Mouse (Mus musculus): ENCODE data around the gene Gm36864.

Gm36864 gene

DNA sequence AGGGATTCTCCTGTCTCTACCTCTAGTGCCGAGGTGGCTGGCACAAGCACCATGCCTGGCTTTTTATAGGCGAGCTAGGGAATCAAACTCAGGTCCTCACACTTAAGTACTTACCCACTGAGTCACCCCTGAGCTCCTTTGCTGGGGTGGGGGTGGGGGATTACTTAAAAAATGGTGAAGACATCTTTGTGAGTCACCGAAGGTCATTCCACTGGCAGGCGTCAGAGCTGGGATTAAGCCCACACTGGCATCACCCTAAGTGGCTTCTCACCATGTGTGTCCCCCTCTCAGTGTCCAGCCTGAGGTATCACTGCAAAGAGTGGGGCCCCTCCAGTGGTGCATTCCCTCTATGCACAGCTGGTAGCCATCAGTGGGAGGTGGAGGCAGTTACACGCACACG is 24.4 kb downstream of the Gm36864 start:
- no peak for DNase-seq

- DNase-seq, result no peak
Measured at GRCm38 (mm10) chr7:44261147-44261546, 25.2 kb downstream of the Gm36864 start, which contains the start of gene Gm15517. Gene Gm15517, plus strand, starts transcription at chr7:44261447.

DNA sequence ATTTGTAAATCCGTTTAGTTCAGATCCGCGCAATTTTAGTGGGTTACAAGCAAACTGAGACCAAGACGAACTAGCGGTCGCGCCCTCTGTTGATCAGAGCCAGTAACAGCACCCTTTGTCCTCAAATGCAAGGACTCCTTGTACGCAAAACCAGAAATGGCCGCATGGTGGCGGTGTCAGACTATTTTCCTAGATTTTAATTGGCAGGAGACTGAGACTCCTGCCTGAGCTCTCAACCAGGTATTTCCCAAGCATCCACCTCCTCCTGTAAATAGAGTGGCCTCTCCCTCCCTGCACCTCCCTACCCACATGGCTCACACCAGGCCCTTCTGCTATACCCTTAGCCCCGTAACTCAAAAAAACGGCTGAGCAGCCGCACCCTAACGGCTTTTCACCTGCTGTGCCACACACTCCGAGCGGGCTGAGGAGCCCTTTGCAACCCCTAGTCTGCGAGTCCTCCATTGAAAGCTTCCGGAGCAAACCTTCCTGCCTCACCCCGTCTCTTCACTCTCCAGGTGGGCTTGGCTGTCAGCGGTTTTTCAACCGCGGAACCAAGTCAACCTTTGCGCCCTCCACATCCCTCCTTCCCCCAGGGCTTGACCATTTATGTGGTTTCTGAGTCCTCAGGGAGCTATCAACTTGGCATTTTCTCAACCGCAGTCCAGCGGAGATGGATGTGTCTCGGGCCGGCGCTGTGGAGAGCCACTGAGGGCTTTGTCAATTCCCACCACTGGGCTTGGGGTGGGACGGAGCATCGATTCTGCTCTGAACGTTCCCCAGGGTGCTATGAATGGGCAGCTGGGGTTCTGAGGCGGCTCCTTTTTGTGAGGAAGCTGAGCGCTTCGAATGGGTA is 27.0 kb downstream of the Gm36864 start:
- DNase-seq, result peak; percentile 99

GRCm38 (mm10) chr7:44268117-44268516 is 32.1 kb downstream of the Gm36864 start:
- DNase-seq, result no peak

DNA sequence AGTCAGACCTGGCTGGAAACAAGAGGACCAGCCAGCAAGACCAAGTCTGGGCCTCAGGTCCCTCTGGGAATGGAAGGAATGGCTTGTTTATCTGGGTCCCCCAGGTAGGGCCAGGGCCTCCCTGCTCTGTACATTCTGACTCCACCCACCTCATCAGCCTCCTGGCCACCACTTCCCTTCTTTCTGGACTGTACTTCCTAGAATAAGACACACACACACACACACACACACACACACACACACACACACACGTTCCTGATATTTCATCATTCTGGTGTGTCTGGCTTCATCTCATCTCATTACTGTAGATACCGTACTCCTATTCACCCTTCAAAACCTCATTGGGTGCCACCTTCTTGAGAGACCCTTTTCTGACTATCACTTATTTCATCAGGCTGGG is 33.4 kb downstream of the Gm36864 start:
- DNase-seq, result no peak

DNA sequence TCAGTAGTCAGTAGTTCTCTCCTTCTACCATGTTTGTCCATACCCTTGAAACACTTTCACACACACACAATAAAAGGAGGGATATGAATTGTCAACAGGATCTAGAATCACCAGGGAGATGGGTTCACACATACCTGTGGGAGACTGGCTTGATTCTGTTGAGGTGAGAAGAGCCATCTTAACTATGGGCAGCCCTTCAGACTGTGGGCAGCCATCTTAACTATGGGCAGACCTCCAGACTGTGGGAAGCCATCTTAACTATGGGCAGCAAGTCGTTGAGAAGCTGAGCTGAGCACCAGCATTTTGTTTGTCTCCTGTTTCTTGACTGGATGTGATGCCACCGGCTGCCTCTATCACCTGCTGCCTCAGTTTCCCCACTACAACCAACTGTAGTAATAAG is 35.3 kb downstream of the Gm36864 start:
- no peak for DNase-seq

GRCm38 (mm10) chr7:44272546-44272945 is 36.6 kb downstream of the Gm36864 start:
- DNase-seq, result no peak

DNA sequence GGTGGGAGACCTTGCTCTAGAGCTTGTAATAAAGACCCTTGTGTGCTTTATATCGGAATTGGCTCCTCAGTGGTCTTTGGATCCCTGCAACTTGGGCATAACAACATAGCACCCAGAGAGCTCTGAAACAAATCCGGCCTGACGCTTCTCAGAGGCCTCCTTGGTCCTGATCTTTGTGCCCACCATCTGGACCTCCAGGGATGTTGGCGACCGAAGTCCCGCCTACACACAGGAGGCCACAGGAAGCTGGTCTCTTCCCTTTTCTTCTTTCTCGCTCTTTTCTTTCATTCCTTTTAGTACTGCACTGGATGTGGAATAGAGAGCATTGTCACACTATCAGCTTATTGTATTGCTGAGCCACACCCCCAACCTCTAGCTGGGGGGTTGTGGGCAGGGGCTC is 37.5 kb downstream of the Gm36864 start:
- no peak for DNase-seq

- no peak for DNase-seq
Measured at GRCm38 (mm10) chr7:44274096-44274495, 38.1 kb downstream of the Gm36864 start.

- DNase-seq, result no peak
Measured at GRCm38 (mm10) chr7:44275546-44275945, 39.6 kb downstream of the Gm36864 start.

- DNase-seq, result no peak
Measured at GRCm38 (mm10) chr7:44276461-44277249, 40.7 kb downstream of the Gm36864 start.

GRCm38 (mm10) chr7:44277250-44277622 is 41.3 kb downstream of the Gm36864 start:
- peak; percentile 73 for DNase-seq

- no peak for DNase-seq
Measured at GRCm38 (mm10) chr7:44280959-44281358, 45.0 kb downstream of the Gm36864 start.

- no peak for DNase-seq
Measured at GRCm38 (mm10) chr7:44281586-44281985, 45.6 kb downstream of the Gm36864 start.

GRCm38 (mm10) chr7:44287760-44288159 is 51.8 kb downstream of the Gm36864 start:
- DNase-seq, result no peak

- no peak for DNase-seq
Measured at GRCm38 (mm10) chr7:44290986-44291385, 55.0 kb downstream of the Gm36864 start.

DNA sequence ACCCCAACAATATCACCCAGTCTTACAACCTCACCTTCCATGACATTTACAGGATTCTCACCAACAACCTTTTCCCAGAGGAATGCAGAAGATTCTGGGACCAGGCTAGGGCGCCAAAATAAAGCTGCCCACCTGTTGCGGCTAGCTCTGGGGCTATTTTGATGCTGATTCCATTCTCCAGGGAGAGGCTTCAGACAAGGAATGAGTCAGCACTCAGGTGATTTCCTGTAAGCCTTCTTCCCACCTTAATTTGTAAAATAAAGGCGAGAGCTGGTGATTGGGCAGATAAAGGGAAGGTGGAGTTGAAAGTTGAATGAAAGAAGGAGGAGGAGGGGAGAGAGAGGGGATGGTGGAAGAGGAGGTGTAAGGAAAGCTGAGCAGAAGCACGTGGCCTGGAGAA is 55.4 kb downstream of the Gm36864 start:
- no peak for DNase-seq
